Comparison of ENCODE assay signal across 20 mouse cellular contexts in genomic region chr16:4511371-4511770, GRCm38 (mm10). TPM values are rescaled to one million over a fixed set of nuclear protein-coding genes. Genes with fewer than 3 reads are reported as not detected.
A peak's percentile ranks its signal among the peaks of the same experiment; 100 is the strongest.
DNase-seq lines count a peak whose midpoint lies in the region; ATAC-seq lines count a peak whose summit lies in the region.
"Had no signal": no experiment of that assay in that cellular context is flagged by ENCODE, and none has a peak within 500 bp of the region (broad histone marks: within the 10 kb centered on the region; RNA-seq: fewer than 3 reads in every experiment).

No protein-coding gene starts in this region.

- no peak overlapping the region for H3K4me2 ChIP-seq in heart, embryonic 13.5 days
- H3K4me2 ChIP-seq: neural tube, embryonic 15.5 days had no signal

- 34% methylated on average over 2 of the region's 2 CpGs for WGBS in heart, embryonic 13.5 days

- ATAC-seq in heart, embryonic 13.5 days (ENCODE audit: extremely low read depth, insufficient number of reproducible peaks, low FRiP score, low TSS enrichment): peak; percentile 46; the same call in 1 of the 2 replicates
- ATAC-seq in monocyte, adult 5-6 weeks (replicated peaks; ENCODE audit: insufficient number of reproducible peaks, low FRiP score, low TSS enrichment, poor library complexity, severe bottlenecking): no peak
- ATAC-seq in cerebellum, adult (ENCODE audit: insufficient number of reproducible peaks, low FRiP score, low TSS enrichment): no peak
- ATAC-seq: forebrain, embryonic 14.5 days had no signal

- intact Hi-C loops in heart, postnatal 14 days (cut with DNase I): no loop called here

- peak; percentile 54 for DNase-seq in heart, adult 8-10 months (ENCODE audit: low spot score)
- no peak for DNase-seq in heart, postnatal 14 days
- DNase-seq in brain, adult 2 months (ENCODE audit: low read depth, low spot score): peak; percentile 19
- peak; percentile 46 for DNase-seq in layer of hippocampus, adult 9-11 months
- no peak for DNase-seq in spleen, postnatal 14 days (ENCODE audit: low spot score in 2 of 2)
- DNase-seq: B cell, adult 2 months; cerebellum, adult 9-10 months; kidney, adult 18-20 months; liver; lung, postnatal 14 days; midbrain, embryonic 14.5 days; thymus, postnatal 25 days had no signal

- H3K9me3 ChIP-seq in heart, embryonic 13.5 days: no peaks in the 10 kb centered on the region
- H3K9me3 ChIP-seq: hindbrain, embryonic 10.5 days; neural tube, embryonic 15.5 days had no signal

- H3K4me1 ChIP-seq in heart, embryonic 13.5 days: peaks cover 91% of the 10 kb centered on the region
- H3K4me1 ChIP-seq: hindbrain, embryonic 10.5 days; neural tube, embryonic 15.5 days had no signal

- no peak overlapping the region for H3K9ac ChIP-seq in heart, embryonic 13.5 days
- H3K9ac ChIP-seq: neural tube, embryonic 15.5 days had no signal

- H3K27ac ChIP-seq in heart, embryonic 13.5 days (replicated peaks): peak overlapping the region; percentile 97
- H3K27ac ChIP-seq: hindbrain, embryonic 10.5 days; kidney, postnatal 0 days; neural tube, embryonic 15.5 days had no signal

- H3K27me3 ChIP-seq in heart, embryonic 13.5 days (replicated peaks): no peaks in the 10 kb centered on the region
- H3K27me3 ChIP-seq: neural tube, embryonic 15.5 days had no signal

- H3K4me3 ChIP-seq in heart, embryonic 13.5 days: no peak overlapping the region
- H3K4me3 ChIP-seq: erythroblast, embryonic 14.5 days; hindbrain, embryonic 10.5 days; neural tube, embryonic 15.5 days had no signal

- peaks cover 22% of the 10 kb centered on the region; the same call in 1 of the 2 replicates for H3K36me3 ChIP-seq in heart, embryonic 13.5 days
- H3K36me3 ChIP-seq: hindbrain, embryonic 10.5 days; neural tube, embryonic 15.5 days had no signal

RNA-seq across cellular contexts. Expression of gene Srl, which starts 30.2 kb away (rescaled TPM):
- 100 to 1,000 TPM; 705 to 904 (median 868) TPM for total RNA-seq in heart, adult 8-10 months (2022)
- 1,000 to 10,000 TPM; 1,039 to 1,112 TPM for total RNA-seq in heart, postnatal 14 days (2021)
- 177 and 181 TPM in 2 replicates for polyA plus RNA-seq in heart, embryonic 13.5 days (2015; fragmentation: Nextera tagmentation; extraction: Ambion mirVana)
- total RNA-seq in monocyte, adult 5-6 weeks (2017): 0.29 to 0.38 TPM in 2 of 3 replicates, not detected in the other
- polyA plus RNA-seq: erythroblast, embryonic 14.5 days had no signal

RNA-seq across cellular contexts. Expression of gene Tfap4, which starts 48.3 kb away (rescaled TPM):
- 1 to 10 TPM; 2.8 to 6.2 (median 3.6) TPM for total RNA-seq in heart, adult 8-10 months (2022)
- 1 to 10 TPM; 3.0 to 3.1 TPM for total RNA-seq in heart, postnatal 14 days (2021)
- polyA plus RNA-seq in heart, embryonic 13.5 days (2015; fragmentation: Nextera tagmentation; extraction: Ambion mirVana): 6.3 and 7.7 TPM in 2 replicates
- 2.7 to 14.0 TPM (median 4.0 TPM) in 3 replicates for total RNA-seq in monocyte, adult 5-6 weeks (2017)

Comparison
In these comparisons a context has a peak if more than half of its experiments do, and no peak if none do; other contexts are left out.
1. DNase-seq: peak in heart, adult 8-10 months (single experiment), brain, adult 2 months (single experiment) and layer of hippocampus, adult 9-11 months (single experiment); none in heart, postnatal 14 days (0 of 2) and spleen, postnatal 14 days (0 of 2).
2. RNA of gene Srl, which starts 30.2 kb away (total RNA-seq): 1,039 to 1,112 TPM in heart, postnatal 14 days and 705 to 904 TPM in heart, adult 8-10 months; 0.29 to 0.38 TPM in monocyte, adult 5-6 weeks; every median in the first group is over 100 times any median in the second.